Mouse (Mus musculus): ENCODE measurements around the gene Olfr521. TPM values are rescaled to one million over a fixed set of nuclear protein-coding genes. Genes with fewer than 3 reads are reported as not detected.

Gene Olfr521
- not detected for polyA plus RNA-seq (2014; fragmentation: Illumina TruSeq; extraction: RNeasy Lipid Tissue Mini Kit (QIAGEN cat#74804))

GRCm38 (mm10) chr7:99763207-99763606, at the start of gene Olfr521:
Gene Olfr521 (plus strand): TSS chr7:99763507.

DNA sequence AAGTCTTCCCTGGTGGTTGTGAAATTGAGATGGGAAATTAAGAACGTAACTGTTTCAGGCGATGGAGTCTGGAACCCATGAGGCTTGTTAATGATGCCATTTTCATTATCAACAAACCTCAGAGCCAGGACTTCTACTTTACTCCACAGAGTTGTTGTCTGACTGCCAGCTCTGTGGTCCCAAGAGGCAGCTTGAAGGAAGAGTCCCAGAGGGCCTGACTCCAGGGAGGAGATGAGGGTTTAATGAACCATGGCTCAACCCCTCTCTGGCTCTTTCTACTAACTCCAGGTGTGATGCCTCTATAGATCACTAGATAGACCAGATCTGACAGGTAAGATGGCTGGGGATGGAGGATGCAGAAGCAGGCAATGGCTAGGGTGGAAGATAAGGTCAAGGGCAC, 33.3 kb upstream of the Olfr521 start, which contains the start of gene Olfr520:
TSS of gene Olfr520 (plus strand) at position 301 of the 400 bp plus-strand sequence.

Other genes starting within 250 kb of the Olfr521 start
- gene Arrb1, start 228.0 kb upstream of the Olfr521 start, polyA plus RNA-seq (2014; fragmentation: Illumina TruSeq; extraction: RNeasy Lipid Tissue Mini Kit (QIAGEN cat#74804)) = 11.7 TPM
- gene Tpbgl, start 136.4 kb upstream of the Olfr521 start, polyA plus RNA-seq (2014; fragmentation: Illumina TruSeq; extraction: RNeasy Lipid Tissue Mini Kit (QIAGEN cat#74804)) = 1.4 TPM
- 7.7 TPM for gene Slco2b1, start 52.2 kb upstream of the Olfr521 start, polyA plus RNA-seq (2014; fragmentation: Illumina TruSeq; extraction: RNeasy Lipid Tissue Mini Kit (QIAGEN cat#74804))
- not detected for gene Olfr520, start 33.2 kb upstream of the Olfr521 start, polyA plus RNA-seq (2014; fragmentation: Illumina TruSeq; extraction: RNeasy Lipid Tissue Mini Kit (QIAGEN cat#74804))
- 57.4 TPM for gene Neu3, start 64.9 kb downstream of the Olfr521 start, polyA plus RNA-seq (2014; fragmentation: Illumina TruSeq; extraction: RNeasy Lipid Tissue Mini Kit (QIAGEN cat#74804))
- not detected for gene Xrra1, start 95.6 kb downstream of the Olfr521 start, polyA plus RNA-seq (2014; fragmentation: Illumina TruSeq; extraction: RNeasy Lipid Tissue Mini Kit (QIAGEN cat#74804))
- gene Spcs2, start 100.0 kb downstream of the Olfr521 start, polyA plus RNA-seq (2014; fragmentation: Illumina TruSeq; extraction: RNeasy Lipid Tissue Mini Kit (QIAGEN cat#74804)) = 370 TPM
- 14.0 TPM for gene Rnf169, start 216.9 kb downstream of the Olfr521 start, polyA plus RNA-seq (2014; fragmentation: Illumina TruSeq; extraction: RNeasy Lipid Tissue Mini Kit (QIAGEN cat#74804))
- gene Chrdl2, start 242.7 kb downstream of the Olfr521 start, polyA plus RNA-seq (2014; fragmentation: Illumina TruSeq; extraction: RNeasy Lipid Tissue Mini Kit (QIAGEN cat#74804)) = 0.37 TPM

All from ovary, adult 10 weeks (tissue).